Mouse (Mus musculus): ENCODE results near the gene Nr1i2. TPM values are rescaled to one million over a fixed set of nuclear protein-coding genes. Genes with fewer than 3 reads are reported as not detected.

The Nr1i2 gene
- polyA plus RNA-seq, 1 experiment from 2014 or later: 0.19 TPM

DNA sequence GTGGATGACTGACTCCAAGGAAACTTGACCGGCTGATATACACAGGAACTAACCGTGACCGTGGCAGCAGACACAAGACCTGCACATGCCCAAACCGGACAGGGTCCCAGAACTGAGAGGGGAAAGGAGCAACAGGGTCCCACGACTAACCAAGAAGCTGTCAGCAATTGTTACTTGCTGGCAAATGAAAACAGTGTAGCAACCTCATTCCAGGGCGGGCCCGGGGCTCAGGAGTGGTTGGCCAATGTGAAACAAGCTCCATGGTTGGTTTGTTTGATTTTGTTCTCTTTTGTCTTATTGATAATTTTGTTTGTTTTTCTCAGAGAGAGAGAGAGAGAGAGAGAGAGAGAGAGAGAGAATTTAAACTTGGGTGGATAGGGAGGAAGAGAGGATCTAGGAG is 13.7 kb downstream of the Nr1i2 start:
- Histone ChIP-seq H3K4me1 (ENCODE audit: control insufficient read depth, insufficient read depth, low read length) (no peaks in the 10 kb centered on the region), H3K27me3 (ENCODE audit: control insufficient read depth, insufficient read depth, low read length) (no peaks in the 10 kb centered on the region), H3K4me3 (ENCODE audit: low read length) (no peak overlapping the region), H3K9me3 (ENCODE audit: control insufficient read depth, low read length) (no peaks in the 10 kb centered on the region), H3K9ac (ENCODE audit: low read depth, low read length) (no peak overlapping the region), H3K27ac (ENCODE audit: low read depth, low read length) (no peak overlapping the region), H3K4me2 (replicated peaks; ENCODE audit: low read depth, low read length) (no peak overlapping the region), H3K36me3 (ENCODE audit: control insufficient read depth, insufficient read depth, low read length) (no peaks in the 10 kb centered on the region)
- 80% methylated on average over 7 of the region's 7 CpGs for WGBS
- no peak for ATAC-seq (ENCODE audit: low FRiP score, low TSS enrichment)

DNA sequence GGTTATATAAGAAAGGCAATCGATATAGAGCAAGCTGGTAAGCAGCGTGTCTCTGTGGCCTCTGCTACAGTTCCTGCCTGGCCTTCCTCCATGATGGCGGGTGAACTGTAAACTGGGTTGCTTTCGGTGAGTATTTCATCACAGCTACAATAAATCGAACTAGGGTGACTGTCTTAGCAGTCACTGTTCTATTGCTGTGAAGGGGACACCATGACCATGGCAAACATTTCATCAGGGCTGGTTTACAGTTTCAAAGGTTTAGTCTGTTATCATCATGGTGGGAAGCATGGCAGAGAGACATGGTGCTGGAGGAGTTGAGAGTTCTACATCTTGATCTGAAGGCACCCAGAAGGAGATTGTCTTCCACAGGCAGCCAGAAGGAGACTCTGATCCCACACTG is 14.8 kb downstream of the Nr1i2 start:
- Histone ChIP-seq H3K27me3 (ENCODE audit: control insufficient read depth, insufficient read depth, low read length) (no peaks in the 10 kb centered on the region), H3K4me1 (ENCODE audit: control insufficient read depth, insufficient read depth, low read length) (no peaks in the 10 kb centered on the region), H3K9ac (ENCODE audit: low read depth, low read length) (no peak overlapping the region), H3K4me2 (replicated peaks; ENCODE audit: low read depth, low read length) (no peak overlapping the region), H3K4me3 (ENCODE audit: low read length) (no peak overlapping the region), H3K27ac (ENCODE audit: low read depth, low read length) (no peak overlapping the region), H3K36me3 (ENCODE audit: control insufficient read depth, insufficient read depth, low read length) (no peaks in the 10 kb centered on the region), H3K9me3 (ENCODE audit: control insufficient read depth, low read length) (no peaks in the 10 kb centered on the region)
- 86% methylated on average over 5 of the region's 5 CpGs for WGBS
- no peak for ATAC-seq (ENCODE audit: low FRiP score, low TSS enrichment)

DNA sequence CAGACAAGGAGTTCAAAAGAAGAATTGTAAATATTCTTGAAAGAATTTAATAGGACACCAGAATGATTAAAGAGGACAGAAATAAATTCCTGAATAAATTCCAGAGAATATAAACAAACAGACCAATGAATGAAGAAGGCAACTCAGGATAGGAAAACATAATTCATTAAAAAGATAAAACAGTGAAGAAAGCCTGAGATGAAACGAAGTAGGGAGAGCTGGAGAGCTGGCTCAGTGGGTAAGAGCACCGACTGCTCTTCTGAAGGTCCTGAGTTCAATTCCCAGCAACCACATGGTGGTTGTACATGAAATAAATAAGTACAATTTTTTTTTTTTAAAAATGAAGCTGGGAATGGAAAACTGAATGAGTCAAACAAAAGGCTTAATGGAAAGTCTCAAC is 19.9 kb downstream of the Nr1i2 start:
- 65% methylated on average over 2 of the region's 2 CpGs for WGBS
- no peak overlapping the region for H3K4me2 ChIP-seq (replicated peaks; ENCODE audit: low read depth, low read length)
- H3K9ac ChIP-seq (ENCODE audit: low read depth, low read length): no peak overlapping the region
- H3K4me1 ChIP-seq (ENCODE audit: control insufficient read depth, insufficient read depth, low read length): no peaks in the 10 kb centered on the region
- no peak for ATAC-seq (ENCODE audit: low FRiP score, low TSS enrichment)
- H3K27ac ChIP-seq (ENCODE audit: low read depth, low read length): no peak overlapping the region
- H3K27me3 ChIP-seq (ENCODE audit: control insufficient read depth, insufficient read depth, low read length): no peaks in the 10 kb centered on the region
- H3K4me3 ChIP-seq (ENCODE audit: low read length): no peak overlapping the region
- H3K9me3 ChIP-seq (ENCODE audit: control insufficient read depth, low read length): no peaks in the 10 kb centered on the region
- H3K36me3 ChIP-seq (ENCODE audit: control insufficient read depth, insufficient read depth, low read length): no peaks in the 10 kb centered on the region

DNA sequence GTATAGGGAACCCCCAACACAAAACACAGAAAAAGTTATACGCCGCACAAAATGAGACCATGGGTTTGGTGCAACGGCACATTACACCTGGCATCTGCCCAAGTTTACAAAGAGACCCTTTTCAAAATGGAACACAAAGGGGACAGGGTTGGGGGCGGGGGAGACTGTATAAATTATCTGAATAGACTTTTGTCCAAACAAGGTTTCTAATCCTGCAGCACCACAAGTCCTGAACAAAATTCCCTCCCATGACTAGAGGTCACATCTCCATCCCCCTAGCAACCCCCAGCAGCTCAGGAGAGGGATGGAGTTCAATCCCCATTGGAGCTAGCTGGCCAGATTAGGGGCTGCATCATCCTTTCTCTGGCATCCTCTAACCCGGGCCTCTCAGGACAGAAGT is 22.1 kb downstream of the Nr1i2 start:
- no peaks in the 10 kb centered on the region for H3K4me1 ChIP-seq (ENCODE audit: control insufficient read depth, insufficient read depth, low read length)
- no peak for ATAC-seq (ENCODE audit: low FRiP score, low TSS enrichment)
- H3K4me3 ChIP-seq (ENCODE audit: low read length): no peak overlapping the region
- H3K27me3 ChIP-seq (ENCODE audit: control insufficient read depth, insufficient read depth, low read length): no peaks in the 10 kb centered on the region
- no peak overlapping the region for H3K4me2 ChIP-seq (replicated peaks; ENCODE audit: low read depth, low read length)
- 76% methylated on average over 5 of the region's 5 CpGs for WGBS
- no peaks in the 10 kb centered on the region for H3K9me3 ChIP-seq (ENCODE audit: control insufficient read depth, low read length)
- no peak overlapping the region for H3K27ac ChIP-seq (ENCODE audit: low read depth, low read length)
- H3K36me3 ChIP-seq (ENCODE audit: control insufficient read depth, insufficient read depth, low read length): no peaks in the 10 kb centered on the region
- H3K9ac ChIP-seq (ENCODE audit: low read depth, low read length): no peak overlapping the region

DNA sequence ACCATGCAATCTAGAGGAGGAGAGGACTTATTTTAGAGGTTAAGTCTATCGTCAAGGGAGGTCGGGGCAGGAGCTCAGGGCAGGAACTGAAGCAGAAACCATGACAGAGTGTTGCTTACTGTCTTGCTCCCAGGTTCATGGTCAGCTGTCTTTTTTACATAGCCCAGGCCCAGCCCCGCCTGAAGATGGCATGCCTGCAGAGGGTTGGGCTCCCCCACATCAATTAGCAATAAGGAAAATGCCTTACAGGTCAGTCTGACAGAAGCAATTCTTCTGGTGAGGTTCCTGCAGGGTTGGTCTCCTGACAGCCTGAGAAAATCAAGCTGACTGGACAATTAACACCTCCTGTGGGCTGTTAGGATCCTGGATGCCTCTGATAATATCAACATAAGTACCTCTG is 23.0 kb downstream of the Nr1i2 start:
- H3K9me3 ChIP-seq (ENCODE audit: control insufficient read depth, low read length): no peaks in the 10 kb centered on the region
- H3K36me3 ChIP-seq (ENCODE audit: control insufficient read depth, insufficient read depth, low read length): no peaks in the 10 kb centered on the region
- no peak overlapping the region for H3K27ac ChIP-seq (ENCODE audit: low read depth, low read length)
- H3K27me3 ChIP-seq (ENCODE audit: control insufficient read depth, insufficient read depth, low read length): no peaks in the 10 kb centered on the region
- H3K4me1 ChIP-seq (ENCODE audit: control insufficient read depth, insufficient read depth, low read length): no peaks in the 10 kb centered on the region
- H3K4me2 ChIP-seq (replicated peaks; ENCODE audit: low read depth, low read length): no peak overlapping the region
- ATAC-seq (ENCODE audit: low FRiP score, low TSS enrichment): no peak
- WGBS: 33% methylated on average over 3 of the region's 3 CpGs
- no peak overlapping the region for H3K9ac ChIP-seq (ENCODE audit: low read depth, low read length)
- no peak overlapping the region for H3K4me3 ChIP-seq (ENCODE audit: low read length)

DNA sequence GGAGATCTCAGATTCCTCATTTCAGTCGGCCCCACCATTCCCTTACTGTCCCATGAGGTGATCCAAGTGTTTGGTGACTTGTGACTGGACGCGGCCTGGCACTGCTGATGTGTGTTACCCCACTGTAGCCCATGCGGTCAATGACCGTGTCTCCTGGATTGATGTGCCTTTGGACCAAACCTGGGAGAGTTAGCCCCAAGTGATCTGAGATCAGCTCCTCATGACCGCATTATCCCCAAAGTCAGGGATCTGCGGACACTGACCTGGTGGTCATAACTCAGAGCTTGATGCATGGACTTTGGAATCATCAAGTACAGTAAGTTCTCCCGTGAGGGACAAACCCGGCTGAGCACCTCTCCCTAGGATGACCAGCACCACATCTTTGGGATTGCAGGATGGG is 38.7 kb downstream of the Nr1i2 start:
- H3K9me3 ChIP-seq (ENCODE audit: control insufficient read depth, low read length): no peaks in the 10 kb centered on the region
- H3K4me1 ChIP-seq (ENCODE audit: control insufficient read depth, insufficient read depth, low read length): no peaks in the 10 kb centered on the region
- H3K4me3 ChIP-seq (ENCODE audit: low read length): no peak overlapping the region
- ATAC-seq (ENCODE audit: low FRiP score, low TSS enrichment): no peak
- H3K36me3 ChIP-seq (ENCODE audit: control insufficient read depth, insufficient read depth, low read length): no peaks in the 10 kb centered on the region
- no peak overlapping the region for H3K4me2 ChIP-seq (replicated peaks; ENCODE audit: low read depth, low read length)
- H3K9ac ChIP-seq (ENCODE audit: low read depth, low read length): no peak overlapping the region
- no peak overlapping the region for H3K27ac ChIP-seq (ENCODE audit: low read depth, low read length)
- 93% methylated on average over 9 of the region's 9 CpGs for WGBS
- H3K27me3 ChIP-seq (ENCODE audit: control insufficient read depth, insufficient read depth, low read length): no peaks in the 10 kb centered on the region

DNA sequence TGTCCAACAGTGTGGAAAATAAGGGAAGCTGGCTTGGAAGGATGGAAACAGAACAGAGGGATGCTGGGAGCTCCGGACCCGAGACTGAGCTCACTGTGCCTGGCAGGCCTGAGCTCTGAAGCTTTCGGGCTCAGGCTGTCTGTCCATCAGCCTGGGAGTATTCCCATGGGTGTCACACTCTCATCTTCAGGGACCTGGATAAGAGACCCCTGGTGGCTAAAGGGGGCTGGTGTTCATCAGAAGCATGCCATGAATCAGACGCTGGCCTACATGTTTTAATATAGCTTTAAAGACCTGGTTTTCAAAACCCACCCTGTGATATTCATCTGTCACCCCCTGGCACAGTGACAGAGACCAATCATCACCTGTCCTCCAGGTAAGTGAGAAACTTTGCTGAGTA is 39.5 kb downstream of the Nr1i2 start:
- Histone ChIP-seq H3K4me3 (ENCODE audit: low read length) (no peak overlapping the region), H3K27me3 (ENCODE audit: control insufficient read depth, insufficient read depth, low read length) (no peaks in the 10 kb centered on the region), H3K4me2 (replicated peaks; ENCODE audit: low read depth, low read length) (no peak overlapping the region), H3K36me3 (ENCODE audit: control insufficient read depth, insufficient read depth, low read length) (no peaks in the 10 kb centered on the region), H3K27ac (ENCODE audit: low read depth, low read length) (no peak overlapping the region), H3K9ac (ENCODE audit: low read depth, low read length) (no peak overlapping the region), H3K4me1 (ENCODE audit: control insufficient read depth, insufficient read depth, low read length) (no peaks in the 10 kb centered on the region), H3K9me3 (ENCODE audit: control insufficient read depth, low read length) (no peaks in the 10 kb centered on the region)
- WGBS: 74% methylated on average over 4 of the region's 4 CpGs
- no peak for ATAC-seq (ENCODE audit: low FRiP score, low TSS enrichment)

DNA sequence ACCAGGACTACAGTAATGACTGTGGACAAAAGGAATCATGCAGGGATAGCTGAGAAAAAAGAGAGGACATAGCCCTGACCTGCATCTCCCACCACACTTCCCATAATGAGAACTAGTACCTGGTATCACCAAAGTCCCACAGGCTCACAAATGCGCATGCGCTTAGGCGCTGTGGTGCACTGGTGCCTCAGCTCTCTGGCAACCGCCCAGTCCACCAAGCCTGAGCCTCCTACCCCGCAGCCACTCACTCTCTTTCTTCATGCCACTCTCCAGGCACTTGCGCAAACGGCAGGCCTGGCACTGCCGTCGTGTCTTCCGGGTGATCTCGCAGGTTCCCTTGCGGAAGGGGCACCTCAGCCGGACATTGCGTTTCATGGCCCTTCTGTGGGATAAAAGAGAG is 40.6 kb downstream of the Nr1i2 start:
- H3K9ac ChIP-seq (ENCODE audit: low read depth, low read length): no peak overlapping the region
- WGBS: 79% methylated on average over 14 of the region's 14 CpGs
- no peak overlapping the region for H3K4me2 ChIP-seq (replicated peaks; ENCODE audit: low read depth, low read length)
- no peak for ATAC-seq (ENCODE audit: low FRiP score, low TSS enrichment)
- H3K36me3 ChIP-seq (ENCODE audit: control insufficient read depth, insufficient read depth, low read length): no peaks in the 10 kb centered on the region
- no peaks in the 10 kb centered on the region for H3K9me3 ChIP-seq (ENCODE audit: control insufficient read depth, low read length)
- H3K4me1 ChIP-seq (ENCODE audit: control insufficient read depth, insufficient read depth, low read length): no peaks in the 10 kb centered on the region; the same call in 1 of the 2 replicates
- H3K27ac ChIP-seq (ENCODE audit: low read depth, low read length): no peak overlapping the region
- H3K4me3 ChIP-seq (ENCODE audit: low read length): no peak overlapping the region
- H3K27me3 ChIP-seq (ENCODE audit: control insufficient read depth, insufficient read depth, low read length): no peaks in the 10 kb centered on the region

DNA sequence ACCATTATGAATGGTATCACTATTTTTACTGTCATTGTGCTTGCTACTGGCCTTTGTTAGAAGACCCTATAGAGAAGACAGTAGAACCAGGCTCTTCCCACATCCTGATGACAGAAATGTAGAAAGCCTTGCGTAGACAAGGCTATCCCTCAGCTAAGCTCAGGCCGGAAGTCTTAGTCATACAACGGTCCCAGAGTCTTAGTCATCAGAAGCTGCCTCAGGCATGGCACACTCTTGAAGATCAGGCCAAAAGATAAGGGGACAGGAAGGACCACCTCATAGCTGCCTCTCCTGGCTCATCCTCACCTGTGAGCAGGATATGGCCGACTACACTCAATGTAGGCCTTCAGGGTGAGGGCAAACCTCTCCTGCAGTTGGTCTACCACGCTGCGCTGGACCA is 44.2 kb downstream of the Nr1i2 start:
- 90% methylated on average over 6 of the region's 6 CpGs for WGBS
- Histone ChIP-seq H3K27ac (ENCODE audit: low read depth, low read length) (no peak overlapping the region), H3K4me2 (replicated peaks; ENCODE audit: low read depth, low read length) (no peak overlapping the region), H3K9me3 (ENCODE audit: control insufficient read depth, low read length) (no peaks in the 10 kb centered on the region), H3K27me3 (ENCODE audit: control insufficient read depth, insufficient read depth, low read length) (no peaks in the 10 kb centered on the region), H3K9ac (ENCODE audit: low read depth, low read length) (no peak overlapping the region), H3K4me1 (ENCODE audit: control insufficient read depth, insufficient read depth, low read length) (peaks cover 3% of the 10 kb centered on the region; the same call in 1 of the 2 replicates), H3K4me3 (ENCODE audit: low read length) (no peak overlapping the region), H3K36me3 (ENCODE audit: control insufficient read depth, insufficient read depth, low read length) (no peaks in the 10 kb centered on the region)
- no peak for ATAC-seq (ENCODE audit: low FRiP score, low TSS enrichment)
